Mouse (Mus musculus): ENCODE measurements around the gene Sp110.
"Not testable (repeated sequence)": the region's sequence is repeated elsewhere in the genome, so short reads cannot be mapped to it uniquely, and the experiment has no call there.

Sp110 gene

GRCm38 (mm10) chr1:85546442-85546841 is 52.2 kb downstream of the Sp110 start:
- not testable (repeated sequence) for DNase-seq (ENCODE audit: low spot score in 2 of 2)

DNA sequence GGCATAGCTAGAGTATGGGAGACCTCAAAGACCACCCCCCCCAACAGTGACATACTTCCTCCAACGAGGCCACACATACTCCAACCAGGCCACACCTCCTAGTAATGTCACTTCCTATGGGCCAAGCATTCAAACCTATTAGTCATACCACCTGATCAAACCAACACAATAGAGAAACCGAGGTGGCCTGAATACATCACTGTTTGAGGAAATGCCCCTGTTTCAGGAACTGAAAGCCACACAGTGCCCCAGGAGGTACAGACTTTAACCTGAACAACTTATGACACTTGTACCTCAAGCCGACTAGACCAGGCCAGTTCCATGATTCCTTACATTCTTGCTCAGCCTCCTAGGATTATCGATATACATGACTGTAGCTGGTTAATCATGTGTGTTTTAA is 54.8 kb downstream of the Sp110 start:
- not testable (repeated sequence) for DNase-seq (ENCODE audit: low spot score in 2 of 2)

GRCm38 (mm10) chr1:85528451-85529110 is 70.0 kb downstream of the Sp110 start:
- not testable (repeated sequence) for DNase-seq (ENCODE audit: low spot score in 2 of 2)
